Mouse (Mus musculus) forebrain, embryonic 10.5 days (tissue): ENCODE data around the gene Fam98c. TPM values are rescaled to one million over a fixed set of nuclear protein-coding genes. Genes with fewer than 3 reads are reported as not detected.
"Not testable (repeated sequence)": the region's sequence is repeated elsewhere in the genome, so short reads cannot be mapped to it uniquely, and the experiment has no call there.

Source experiments
- DNase-seq: peaks from one replicate; pipeline ENCODE4 v3.0.0-alpha.2; 2017; ENCODE audit warnings: low spot score; ENCODE audit errors: extremely low spot score
- H3K27ac ChIP-seq: fragments of 300-500 bp; sonication (generic); 2 replicates; pipeline ENCODE4 v1.5.1; 2016; ENCODE audit warnings: mild to moderate bottlenecking
- H3K27me3 ChIP-seq: fragments of 300-500 bp; sonication (generic); 2 replicates; pipeline ENCODE4 v1.6.1; 2016; ENCODE audit warnings: mild to moderate bottlenecking; ENCODE audit not compliant: poor library complexity, severe bottlenecking
- H3K36me3 ChIP-seq: fragments of 300-500 bp; sonication (generic); replicated peaks from 2 replicates; pipeline ENCODE4 v1.6.1; 2016; ENCODE audit warnings: mild to moderate bottlenecking, moderate library complexity
- H3K4me1 ChIP-seq: fragments of 300-500 bp; sonication (generic); 2 replicates; pipeline ENCODE4 v1.6.1; 2016
- H3K4me3 ChIP-seq: fragments of 300-500 bp; sonication (generic); 2 replicates; pipeline ENCODE4 v1.5.1; 2016; ENCODE audit warnings: mild to moderate bottlenecking, moderate library complexity
- H3K9me3 ChIP-seq: fragments of 300-500 bp; sonication (generic); 2 replicates; pipeline ENCODE4 v1.6.1; 2016; ENCODE audit warnings: mild to moderate bottlenecking, moderate library complexity
- WGBS: fragments of 180-500 bp; shearing (Covaris S2); methylation state at CpG from one replicate; pipeline ENCODE4 v1.1.7; 2016; 5-methylcytosine and 5-hydroxymethylcytosine counted together
- polyA plus RNA-seq: library from polyadenylated mRNA; unstranded; fragments of >200 nt; fragmentation: Nextera tagmentation; extraction: Ambion mirVana; gene quantifications from 2 replicates; pipeline ENCODE4 v1.2.1, GENCODE M21; 2016

The Fam98c gene
- polyA plus RNA-seq, 1 experiment from 2014 or later, result 11.7 TPM

- no peak overlapping the region for H3K4me3 ChIP-seq
- DNase-seq, result no peak
- H3K4me1 ChIP-seq, result 0 out of 2 replicates have a peak, but pooled peaks cover 5% of the 10 kb centered on the region
- H3K27ac ChIP-seq, result no peak overlapping the region
- H3K36me3 ChIP-seq, result 0 out of 2 replicates have a peak, but pooled peaks cover 6% of the 10 kb centered on the region
- H3K9me3 ChIP-seq, result peaks cover 3% of the 10 kb centered on the region; the same call in 1 of the 2 replicates
- H3K27me3 ChIP-seq, result no peaks in the 10 kb centered on the region
- WGBS, result 93% methylated on average over 15 of the region's 15 CpGs
These were observed 7.3 kb downstream of the Fam98c start for GRCm38 (mm10) chr7:29148771-29149170.

GRCm38 (mm10) chr7:29146625-29147367 lies 9.2 kb downstream of the Fam98c start:
- Histone ChIP-seq H3K36me3 (no peaks in the 10 kb centered on the region), H3K27me3 (no peaks in the 10 kb centered on the region), H3K27ac (no peak overlapping the region), H3K4me1 (0 out of 2 replicates have a peak, but pooled peaks cover 5% of the 10 kb centered on the region), H3K4me3 (no peak overlapping the region), H3K9me3 (no peaks in the 10 kb centered on the region)
- no peak for DNase-seq
- WGBS, result 91% methylated on average over 7 of the region's 7 CpGs

GRCm38 (mm10) chr7:29144006-29144405 lies 12.0 kb downstream of the Fam98c start:
- no peaks in the 10 kb centered on the region for H3K36me3 ChIP-seq
- no peaks in the 10 kb centered on the region for H3K27me3 ChIP-seq
- H3K4me1 ChIP-seq, result 0 out of 2 replicates have a peak, but pooled peaks cover 5% of the 10 kb centered on the region
- no peaks in the 10 kb centered on the region for H3K9me3 ChIP-seq
- DNase-seq, result no peak
- H3K4me3 ChIP-seq, result no peak overlapping the region
- 91% methylated on average over 4 of the region's 4 CpGs for WGBS
- H3K27ac ChIP-seq, result no peak overlapping the region

- H3K4me3 ChIP-seq, result no peak overlapping the region
- WGBS, result 88% methylated on average over 8 of the region's 8 CpGs
- DNase-seq, result no peak
- H3K27me3 ChIP-seq, result peaks cover 11% of the 10 kb centered on the region
- no peaks in the 10 kb centered on the region for H3K36me3 ChIP-seq
- peaks cover 3% of the 10 kb centered on the region; the same call in 1 of the 2 replicates for H3K4me1 ChIP-seq
- H3K9me3 ChIP-seq, result no peaks in the 10 kb centered on the region
- H3K27ac ChIP-seq, result no peak overlapping the region
These were observed 14.6 kb downstream of the Fam98c start for GRCm38 (mm10) chr7:29141416-29141815.

GRCm38 (mm10) chr7:29139237-29139636 lies 16.8 kb downstream of the Fam98c start:
- not testable (repeated sequence) for H3K27ac ChIP-seq, H3K36me3 ChIP-seq, H3K9me3 ChIP-seq, H3K4me3 ChIP-seq, DNase-seq
- Histone ChIP-seq H3K27me3 (peaks cover 32% of the 10 kb centered on the region), H3K4me1 (peaks cover 17% of the 10 kb centered on the region)
- WGBS, result 92% methylated on average over 3 of the region's 4 CpGs

GRCm38 (mm10) chr7:29137429-29137828 lies 18.6 kb downstream of the Fam98c start:
- Histone ChIP-seq H3K27me3 (peaks cover 37% of the 10 kb centered on the region), H3K9me3 (no peaks in the 10 kb centered on the region), H3K4me3 (no peak overlapping the region), H3K36me3 (no peaks in the 10 kb centered on the region), H3K4me1 (peaks cover 21% of the 10 kb centered on the region), H3K27ac (no peak overlapping the region)
- no peak for DNase-seq
- WGBS, result 49% methylated on average over 16 of the region's 16 CpGs

GRCm38 (mm10) chr7:29134693-29135386 lies 21.2 kb downstream of the Fam98c start, which contains the start of gene Rasgrp4:
Gene Rasgrp4, plus strand, starts transcription at chr7:29134851.
- Histone ChIP-seq H3K36me3 (no peaks in the 10 kb centered on the region), H3K4me1 (peaks cover 21% of the 10 kb centered on the region), H3K9me3 (no peaks in the 10 kb centered on the region), H3K4me3 (peak within 1 kb of the TSS; percentile 53), H3K27me3 (peaks cover 37% of the 10 kb centered on the region), H3K27ac (peak within 1 kb of the TSS; percentile 41)
- WGBS, result 1% methylated on average over 19 of the region's 20 CpGs
- no peak for DNase-seq

GRCm38 (mm10) chr7:29134230-29134629 lies 21.8 kb downstream of the Fam98c start:
- H3K27me3 ChIP-seq, result peaks cover 37% of the 10 kb centered on the region
- H3K4me1 ChIP-seq, result peaks cover 21% of the 10 kb centered on the region
- H3K27ac ChIP-seq, result no peak overlapping the region
- H3K36me3 ChIP-seq, result no peaks in the 10 kb centered on the region
- WGBS, result 2% methylated on average over 4 of the region's 4 CpGs
- DNase-seq, result no peak
- H3K9me3 ChIP-seq, result no peaks in the 10 kb centered on the region
- peak overlapping the region; percentile 53 for H3K4me3 ChIP-seq

- 31% methylated on average over 2 of the region's 2 CpGs for WGBS
- Histone ChIP-seq H3K36me3 (no peaks in the 10 kb centered on the region), H3K27me3 (peaks cover 16% of the 10 kb centered on the region), H3K4me1 (peaks cover 20% of the 10 kb centered on the region), H3K4me3 (no peak overlapping the region), H3K27ac (no peak overlapping the region), H3K9me3 (no peaks in the 10 kb centered on the region)
- no peak for DNase-seq
These were observed 27.3 kb downstream of the Fam98c start for GRCm38 (mm10) chr7:29128725-29129124.

GRCm38 (mm10) chr7:29126173-29126915 lies 29.7 kb downstream of the Fam98c start:
- peak; percentile 61 for DNase-seq
- peaks cover 24% of the 10 kb centered on the region for H3K4me1 ChIP-seq
- no peak overlapping the region for H3K4me3 ChIP-seq
- no peaks in the 10 kb centered on the region for H3K36me3 ChIP-seq
- peaks cover 17% of the 10 kb centered on the region for H3K27me3 ChIP-seq
- no peak overlapping the region for H3K27ac ChIP-seq
- WGBS, result 41% methylated on average over 7 of the region's 7 CpGs
- no peaks in the 10 kb centered on the region for H3K9me3 ChIP-seq

GRCm38 (mm10) chr7:29124970-29125369 lies 31.1 kb downstream of the Fam98c start, which contains the start of gene Ryr1:
Gene Ryr1, minus strand, starts transcription at chr7:29125179.
- Histone ChIP-seq H3K4me1 (peaks cover 24% of the 10 kb centered on the region), H3K27ac (peak within 1 kb of the TSS; percentile 72; the same call in 1 of the 2 replicates)
- peak; percentile 78 for DNase-seq

GRCm38 (mm10) chr7:29123531-29124358 lies 32.3 kb downstream of the Fam98c start:
- DNase-seq, result no peak
- peaks cover 17% of the 10 kb centered on the region for H3K27me3 ChIP-seq
- H3K27ac ChIP-seq, result no peak overlapping the region
- no peaks in the 10 kb centered on the region for H3K9me3 ChIP-seq
- H3K4me3 ChIP-seq, result peak overlapping the region; percentile 54
- peaks cover 25% of the 10 kb centered on the region for H3K4me1 ChIP-seq
- no peaks in the 10 kb centered on the region for H3K36me3 ChIP-seq
- WGBS, result 56% methylated on average over 5 of the region's 5 CpGs

More at GRCm38 (mm10) chr7:29124970-29125369, 31.1 kb downstream of the Fam98c start, which contains the start of gene Ryr1:
- Histone ChIP-seq H3K27me3 (peaks cover 17% of the 10 kb centered on the region), H3K9me3 (no peaks in the 10 kb centered on the region), H3K36me3 (no peaks in the 10 kb centered on the region), H3K4me3 (peak within 1 kb of the TSS; percentile 54)
- WGBS, result 0% methylated on average over 16 of the region's 16 CpGs
